Mouse (Mus musculus) hindbrain, postnatal 0 days (tissue): ENCODE results near the gene Hsd11b1. TPM values are rescaled to one million over a fixed set of nuclear protein-coding genes. Genes with fewer than 3 reads are reported as not detected.
A peak's percentile ranks its signal among the peaks of the same experiment; 100 is the strongest.
"Not testable (repeated sequence)": the region's sequence is repeated elsewhere in the genome, so short reads cannot be mapped to it uniquely, and the experiment has no call there.

Source experiments
- ATAC-seq: fragments of 200-750 bp; cut with Nextera tagmentation; 2 replicates; pipeline ENCODE4 v1.8.0; 2017; ENCODE audit warnings: mild to moderate bottlenecking, moderate TSS enrichment, moderate library complexity
- DNase-seq: peaks from one replicate; pipeline ENCODE4 v3.0.0-alpha.2; 2015; ENCODE audit warnings: low spot score
- H3K27ac ChIP-seq: fragments of 300-500 bp; sonication (generic); 2 replicates; pipeline ENCODE4 v1.5.1; 2014; ENCODE audit warnings: mild to moderate bottlenecking
- H3K27me3 ChIP-seq: fragments of 300-500 bp; sonication (generic); 2 replicates; pipeline ENCODE4 v1.6.1; 2014; ENCODE audit warnings: low read length, mixed read lengths; ENCODE audit not compliant: insufficient read depth
- H3K36me3 ChIP-seq: fragments of 300-500 bp; sonication (generic); 2 replicates; pipeline ENCODE4 v1.6.1; 2014; ENCODE audit warnings: low read length, mixed read lengths; ENCODE audit not compliant: insufficient read depth
- H3K4me1 ChIP-seq: fragments of 300-500 bp; sonication (generic); 2 replicates; pipeline ENCODE4 v1.6.1; 2014; ENCODE audit warnings: antibody characterized with exemption, low read length, mixed read lengths; ENCODE audit not compliant: insufficient read depth
- H3K4me2 ChIP-seq: fragments of 300-500 bp; sonication (generic); 2 replicates; pipeline ENCODE4 v1.6.1; 2014; ENCODE audit warnings: low read depth, mild to moderate bottlenecking, low read length, moderate library complexity, mixed read lengths
- H3K4me3 ChIP-seq: fragments of 300-500 bp; sonication (generic); 2 replicates; pipeline ENCODE4 v1.5.1; 2014; ENCODE audit warnings: low read length
- H3K9ac ChIP-seq: fragments of 300-500 bp; sonication (generic); replicated peaks from 2 replicates; pipeline ENCODE4 v1.6.1; 2014; ENCODE audit warnings: mild to moderate bottlenecking, low read length, moderate library complexity, mixed read lengths
- H3K9me3 ChIP-seq: fragments of 300-500 bp; sonication (generic); 2 replicates; pipeline ENCODE4 v1.6.1; 2016; ENCODE audit warnings: low read length, mixed read lengths
- CTCF ChIP-seq: IDR thresholded peaks from 2 replicates; pipeline ENCODE4 v1.5.1; 2016; ENCODE audit warnings: antibody characterized with exemption, control low read depth, low read depth
- WGBS: fragments of 180-500 bp; shearing (Covaris S2); extraction: QIAGEN DNeasy Blood & Tissue Kit; methylation state at CpG from one replicate; pipeline ENCODE4 v1.1.7; 2014; 5-methylcytosine and 5-hydroxymethylcytosine counted together
- polyA plus RNA-seq: library from polyadenylated mRNA; unstranded; fragments of >200 nt; fragmentation: Nextera tagmentation; extraction: Ambion mirVana; gene quantifications from 2 replicates; pipeline ENCODE4 v1.2.1, GENCODE M21; 2015
- total RNA-seq: library from RNA; depleted of rRNA; stranded (reverse); fragments of >200 nt; gene quantifications from 2 replicates; pipeline ENCODE4 v1.2.3, GENCODE M21; 2014

The Hsd11b1 gene
- total and polyA plus RNA-seq, 2 experiments from 2014 or later, result 2.3 to 2.5 TPM

DNA sequence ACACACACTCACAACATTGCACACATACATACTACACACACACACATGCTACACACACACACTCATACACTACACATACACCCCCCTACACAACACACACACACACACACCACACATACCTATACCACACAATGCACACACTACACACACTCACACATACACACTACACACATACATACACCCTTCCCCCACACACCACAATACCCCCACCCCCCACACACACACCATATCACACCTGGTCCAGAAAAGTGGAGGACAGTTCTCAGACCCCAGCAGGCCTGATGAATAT, 7.6 kb downstream of the Hsd11b1 start:
- peak; percentile 45 for ATAC-seq
- H3K36me3 ChIP-seq, result no peaks in the 10 kb centered on the region
- no peak for TF ChIP-seq CTCF
- H3K9ac ChIP-seq, result no peak overlapping the region
- H3K4me1 ChIP-seq, result no peaks in the 10 kb centered on the region
- H3K27me3 ChIP-seq, result no peaks in the 10 kb centered on the region
- no peak overlapping the region for H3K4me3 ChIP-seq
- no peak overlapping the region for H3K27ac ChIP-seq
- no peak overlapping the region for H3K4me2 ChIP-seq
- no peaks in the 10 kb centered on the region for H3K9me3 ChIP-seq
- no peak for DNase-seq

DNA sequence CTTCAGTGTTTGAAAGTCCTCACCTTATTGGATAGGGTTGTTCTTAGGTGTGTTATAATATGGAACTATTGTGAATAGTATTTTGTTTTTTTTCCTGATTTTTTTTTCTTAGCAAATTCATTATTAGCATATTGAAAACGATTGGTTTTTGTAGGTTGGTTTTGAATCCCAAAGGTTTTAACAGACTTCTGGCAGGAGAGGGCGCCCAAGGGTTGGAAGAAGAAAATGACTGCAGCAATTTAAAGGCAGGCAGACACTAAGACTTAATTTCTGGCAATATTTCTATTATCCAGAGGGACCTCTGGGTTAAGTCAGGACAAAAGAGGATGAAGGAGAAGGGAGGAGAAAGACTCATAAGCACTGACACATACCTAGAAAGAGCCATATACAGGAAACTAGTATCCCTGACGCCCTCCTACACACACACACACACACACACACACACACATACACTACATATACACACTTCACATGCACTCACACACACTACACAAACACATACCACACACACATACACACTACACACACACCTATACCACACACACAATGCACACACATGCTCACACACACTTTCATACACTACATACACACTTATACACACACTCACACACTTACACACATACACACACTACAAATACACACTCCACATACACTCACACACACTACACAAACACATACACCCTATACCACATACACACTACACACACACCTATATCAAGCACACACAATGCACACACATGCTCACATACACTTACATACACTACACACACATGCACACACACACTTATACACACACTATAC, 8.2 kb downstream of the Hsd11b1 start:
- TF ChIP-seq CTCF, result peak; percentile 71
- no peaks in the 10 kb centered on the region for H3K9me3 ChIP-seq
- peak; percentile 84 for DNase-seq
- H3K9ac ChIP-seq, result no peak overlapping the region
- no peaks in the 10 kb centered on the region for H3K27me3 ChIP-seq
- no peak overlapping the region for H3K27ac ChIP-seq
- no peak overlapping the region for H3K4me2 ChIP-seq
- H3K36me3 ChIP-seq, result no peaks in the 10 kb centered on the region
- ATAC-seq, result peak; percentile 43
- H3K4me1 ChIP-seq, result no peaks in the 10 kb centered on the region
- 36% methylated on average over 3 of the region's 3 CpGs for WGBS
- no peak overlapping the region for H3K4me3 ChIP-seq

DNA sequence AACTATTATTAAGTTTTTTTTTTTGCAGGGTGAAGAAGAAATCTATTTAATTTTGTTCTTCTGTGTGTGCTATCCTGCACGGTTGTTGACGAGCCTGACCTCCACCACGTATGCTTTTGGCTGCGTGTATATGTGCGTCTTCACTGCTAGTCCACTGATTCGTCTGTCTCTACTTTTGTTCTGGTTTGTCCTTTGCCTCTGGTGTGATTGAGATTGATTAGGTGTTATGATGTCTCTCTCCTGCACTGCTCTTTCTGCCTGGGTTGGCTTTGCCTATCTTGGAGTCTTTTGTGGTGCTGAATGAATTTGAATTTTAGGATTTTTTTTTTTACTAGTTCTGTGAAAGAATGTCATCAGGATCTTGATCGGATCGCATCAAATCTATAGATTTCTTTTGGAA, 8.8 kb downstream of the Hsd11b1 start:
- H3K4me3 ChIP-seq, result no peak overlapping the region
- H3K4me2 ChIP-seq, result no peak overlapping the region
- 67% methylated on average over 8 of the region's 8 CpGs for WGBS
- no peak for TF ChIP-seq CTCF
- H3K36me3 ChIP-seq, result no peaks in the 10 kb centered on the region
- DNase-seq (no peak), ATAC-seq (no peak)
- H3K27ac ChIP-seq, result no peak overlapping the region
- no peaks in the 10 kb centered on the region for H3K9me3 ChIP-seq
- no peaks in the 10 kb centered on the region for H3K4me1 ChIP-seq
- H3K27me3 ChIP-seq, result no peaks in the 10 kb centered on the region
- H3K9ac ChIP-seq, result no peak overlapping the region

DNA sequence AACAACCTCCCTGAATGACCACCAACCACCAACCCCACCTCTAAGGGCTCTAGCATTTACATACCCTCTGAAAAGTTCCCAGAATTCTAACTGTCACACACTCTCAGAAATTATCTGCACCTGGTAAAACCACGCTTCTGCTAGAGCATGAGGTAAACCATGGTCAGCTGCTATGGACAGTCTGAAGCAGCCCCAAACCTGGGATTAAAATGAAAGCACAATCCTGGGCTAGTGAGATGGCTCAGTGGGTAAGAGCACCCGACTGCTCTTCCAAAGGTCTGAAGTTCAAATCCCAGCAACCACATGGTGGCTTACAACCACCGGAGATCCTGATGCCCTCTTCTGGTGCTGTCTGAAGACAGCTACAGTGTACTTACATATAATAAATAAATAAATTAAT, 10.0 kb downstream of the Hsd11b1 start:
- H3K4me3 ChIP-seq, DNase-seq, H3K36me3 ChIP-seq, H3K27me3 ChIP-seq, H3K4me1 ChIP-seq, H3K27ac ChIP-seq, H3K4me2 ChIP-seq, H3K9me3 ChIP-seq, H3K9ac ChIP-seq, ATAC-seq: not testable (repeated sequence)
- 77% methylated on average over 3 of the region's 3 CpGs for WGBS

DNA sequence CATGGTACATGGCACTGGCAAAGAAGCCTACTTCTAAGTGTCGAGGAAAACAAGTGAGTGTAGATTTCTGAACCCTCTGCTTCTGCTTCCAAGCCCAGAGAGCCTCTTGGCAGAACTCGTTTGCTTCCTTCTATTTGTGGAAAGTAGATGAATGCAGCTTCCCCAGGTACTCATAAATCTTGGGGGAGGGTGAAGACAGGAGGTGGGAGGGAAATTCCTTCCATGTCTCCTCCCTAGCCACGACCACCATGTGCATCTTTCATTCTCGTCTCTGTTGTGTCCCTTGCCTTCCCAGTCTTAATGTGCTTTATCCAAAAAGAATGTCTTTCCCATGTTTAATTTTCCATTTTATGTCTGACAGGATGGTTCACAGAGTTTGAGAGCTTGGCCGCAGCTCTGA, 11.3 kb downstream of the Hsd11b1 start:
- ATAC-seq, result no peak

DNA sequence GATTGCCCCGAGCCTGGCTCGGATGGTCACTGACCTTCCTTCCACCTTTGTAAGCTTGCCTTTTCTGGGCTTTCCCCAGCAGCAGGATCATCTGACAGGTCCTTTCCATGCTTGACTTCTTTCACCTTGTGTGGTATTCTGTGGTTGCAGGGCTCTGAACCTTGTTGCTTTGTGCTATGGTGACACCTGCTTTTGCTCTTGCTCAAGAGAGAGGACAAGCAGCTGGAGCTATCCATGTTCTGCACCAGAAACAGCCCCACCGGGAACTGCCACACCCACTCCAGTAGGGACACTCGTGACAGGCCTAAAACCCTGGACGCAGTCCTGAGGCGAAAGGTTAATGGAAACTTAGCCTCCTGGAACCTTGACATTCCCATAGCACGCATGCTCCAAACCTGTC, 12.5 kb downstream of the Hsd11b1 start:
- no peak overlapping the region for H3K27ac ChIP-seq
- 86% methylated on average over 7 of the region's 7 CpGs for WGBS
- no peak for TF ChIP-seq CTCF
- DNase-seq (no peak), ATAC-seq (no peak)
- H3K4me2 ChIP-seq, result no peak overlapping the region
- H3K4me3 ChIP-seq, result no peak overlapping the region
- H3K4me1 ChIP-seq, result no peaks in the 10 kb centered on the region
- H3K9me3 ChIP-seq, result no peaks in the 10 kb centered on the region
- no peak overlapping the region for H3K9ac ChIP-seq
- H3K27me3 ChIP-seq, result no peaks in the 10 kb centered on the region
- no peaks in the 10 kb centered on the region for H3K36me3 ChIP-seq

More for the DNA sequence above, 11.3 kb downstream of the Hsd11b1 start:
- no peaks in the 10 kb centered on the region for H3K9me3 ChIP-seq
- no peak overlapping the region for H3K4me2 ChIP-seq
- no peak for TF ChIP-seq CTCF
- DNase-seq, result peak; percentile 7
- no peak overlapping the region; the same call in 1 of the 2 replicates for H3K9ac ChIP-seq
- no peaks in the 10 kb centered on the region for H3K36me3 ChIP-seq
- no peak overlapping the region for H3K27ac ChIP-seq
- H3K4me3 ChIP-seq, result no peak overlapping the region
- 41% methylated on average over 5 of the region's 5 CpGs for WGBS
- no peaks in the 10 kb centered on the region for H3K4me1 ChIP-seq
- H3K27me3 ChIP-seq, result no peaks in the 10 kb centered on the region

DNA sequence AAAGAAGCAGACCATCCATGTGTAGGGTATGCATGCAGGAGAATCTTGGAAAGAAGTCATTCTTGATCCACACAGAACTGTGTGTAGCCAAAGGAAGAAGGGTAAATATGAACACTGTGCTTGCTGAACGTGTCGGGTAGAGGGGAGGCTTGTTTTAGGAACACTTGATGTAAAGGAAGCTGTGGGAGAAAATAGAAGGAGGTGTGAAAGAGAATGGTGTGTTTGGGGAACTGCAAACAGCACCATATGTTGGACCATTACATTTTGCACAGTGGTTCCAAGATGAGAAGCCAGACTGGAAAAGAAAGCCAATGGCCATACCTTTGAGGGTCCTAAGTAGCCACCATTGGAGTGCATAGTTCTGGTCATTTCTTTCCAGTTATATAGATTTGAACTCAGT, 13.8 kb downstream of the Hsd11b1 start:
- Histone ChIP-seq H3K9me3 (no peaks in the 10 kb centered on the region), H3K9ac (no peak overlapping the region), H3K4me1 (no peaks in the 10 kb centered on the region), H3K4me3 (no peak overlapping the region), H3K4me2 (no peak overlapping the region), H3K27ac (no peak overlapping the region), H3K27me3 (no peaks in the 10 kb centered on the region), H3K36me3 (no peaks in the 10 kb centered on the region)
- no peak for TF ChIP-seq CTCF
- DNase-seq (no peak), ATAC-seq (no peak)
- whole genome bisulfite sequencing, result 81% methylated on average over 2 of the region's 2 CpGs
